ENCODE assay signal across 15 mouse cellular contexts in the genomic region with DNA sequence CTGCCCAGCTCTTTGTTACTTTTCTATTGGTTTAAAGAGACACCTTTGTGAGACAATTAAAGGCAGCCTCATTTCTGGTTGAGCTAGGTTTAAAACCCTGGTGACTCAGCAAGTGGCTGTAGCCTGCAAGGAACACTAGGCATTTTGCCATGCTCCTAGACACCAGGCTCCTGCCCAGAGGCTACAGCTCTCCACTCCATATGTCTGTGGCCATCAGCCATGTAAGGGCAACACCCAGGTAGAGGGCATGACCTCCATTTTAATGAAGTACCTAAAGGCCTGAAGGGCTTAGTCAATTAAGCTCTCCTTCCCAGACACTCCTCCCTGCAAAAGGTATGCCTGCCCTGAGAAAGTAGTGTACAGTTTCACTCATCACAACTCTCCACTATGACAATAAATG.
"Had no signal": no experiment of that assay in that cellular context is flagged by ENCODE, and none has a peak within 500 bp of the region (broad histone marks: within the 10 kb centered on the region; RNA-seq: fewer than 3 reads in every experiment).

No protein-coding gene starts in this region.

- ATAC-seq: midbrain, embryonic 15.5 days had no signal

- H3K36me3 ChIP-seq: kidney, embryonic 15.5 days; limb, embryonic 13.5 days; liver, embryonic 15.5 days; lung, embryonic 15.5 days; midbrain, embryonic 15.5 days had no signal

- H3K27me3 ChIP-seq: kidney, embryonic 15.5 days; limb, embryonic 13.5 days; liver, embryonic 15.5 days; lung, embryonic 15.5 days; megakaryocyte, embryonic 14.5 days; midbrain, embryonic 15.5 days had no signal

- H3K27ac ChIP-seq: kidney, embryonic 15.5 days; limb, embryonic 13.5 days; liver, embryonic 15.5 days; lung, embryonic 15.5 days; macrophage; midbrain, embryonic 15.5 days had no signal

- H3K9me3 ChIP-seq: kidney, embryonic 15.5 days; limb, embryonic 13.5 days; liver, embryonic 15.5 days; lung, embryonic 15.5 days; megakaryocyte, embryonic 14.5 days; midbrain, embryonic 15.5 days had no signal

- H3K9ac ChIP-seq: kidney, embryonic 15.5 days; limb, embryonic 13.5 days; liver, embryonic 15.5 days; lung, embryonic 15.5 days; midbrain, embryonic 15.5 days had no signal

- DNase-seq: kidney, postnatal 36 days; layer of hippocampus, adult 9-11 months; layer of hippocampus, postnatal 36 days; lung, postnatal 14 days; right cerebral cortex, adult 18-20 months; right cerebral cortex, postnatal 25 days; thymus, postnatal 4 days had no signal

- H3K4me3 ChIP-seq: kidney, embryonic 15.5 days; limb, embryonic 13.5 days; liver, embryonic 15.5 days; lung, embryonic 15.5 days; megakaryocyte, embryonic 14.5 days; midbrain, embryonic 15.5 days had no signal

- H3K4me2 ChIP-seq: kidney, embryonic 15.5 days; limb, embryonic 13.5 days; liver, embryonic 15.5 days; lung, embryonic 15.5 days; midbrain, embryonic 11.5 days; midbrain, embryonic 15.5 days had no signal

- H3K4me1 ChIP-seq: kidney, embryonic 15.5 days; limb, embryonic 13.5 days; liver, embryonic 15.5 days; lung, embryonic 15.5 days; midbrain, embryonic 15.5 days had no signal
